Mouse (Mus musculus): ENCODE measurements around the gene C3ar1. TPM values are rescaled to one million over a fixed set of nuclear protein-coding genes. Genes with fewer than 3 reads are reported as not detected.

Gene C3ar1
- polyA plus RNA-seq, 1 experiment from 2014 or later, result 2.3 TPM

- no peaks in the 10 kb centered on the region for H3K4me1 ChIP-seq (ENCODE audit: control insufficient read depth, insufficient read depth, low read length)
- H3K27ac ChIP-seq (replicated peaks; ENCODE audit: low read depth, low read length), result no peak within 1 kb of the TSS
- peak within 1 kb of the TSS; percentile 69 for H3K9ac ChIP-seq (replicated peaks; ENCODE audit: low read length)
- peak; percentile 57 for DNase-seq (ENCODE audit: low spot score)
- peak; percentile 32 for ATAC-seq (replicated peaks; ENCODE audit: insufficient number of reproducible peaks, low FRiP score, low TSS enrichment, low read depth)
- WGBS, result under 1% methylated on average over 46 of the region's 46 CpGs
- H3K9me3 ChIP-seq (replicated peaks; ENCODE audit: control insufficient read depth, low read length), result no peaks in the 10 kb centered on the region
- H3K4me3 ChIP-seq (ENCODE audit: low read depth, low read length), result peak within 1 kb of the TSS; percentile 48
- H3K4me2 ChIP-seq (ENCODE audit: low read depth, low read length), result peak within 1 kb of the TSS; percentile 88
- 0 out of 2 replicates have a peak, but pooled peaks cover 2% of the 10 kb centered on the region for H3K27me3 ChIP-seq (ENCODE audit: control insufficient read depth, insufficient read depth, low read length)
- H3K36me3 ChIP-seq (replicated peaks; ENCODE audit: control insufficient read depth, insufficient read depth, low read depth, low read length), result no peaks in the 10 kb centered on the region
Measured at GRCm38 (mm10) chr6:122801301-122801800, 54.6 kb downstream of the C3ar1 start, which contains the start of gene Slc2a3. Gene Slc2a3 (minus strand): TSS chr6:122801640.

GRCm38 (mm10) chr6:122800640-122801300, 55.2 kb downstream of the C3ar1 start:
- DNase-seq (ENCODE audit: low spot score) (peak; percentile 11), ATAC-seq (replicated peaks; ENCODE audit: insufficient number of reproducible peaks, low FRiP score, low TSS enrichment, low read depth) (no peak)
- H3K4me3 ChIP-seq (ENCODE audit: low read depth, low read length), result peak overlapping the region; percentile 48
- H3K36me3 ChIP-seq (replicated peaks; ENCODE audit: control insufficient read depth, insufficient read depth, low read depth, low read length), result no peaks in the 10 kb centered on the region
- H3K4me2 ChIP-seq (ENCODE audit: low read depth, low read length), result peak overlapping the region; percentile 88
- 0 out of 2 replicates have a peak, but pooled peaks cover 2% of the 10 kb centered on the region for H3K27me3 ChIP-seq (ENCODE audit: control insufficient read depth, insufficient read depth, low read length)
- no peak overlapping the region for H3K27ac ChIP-seq (replicated peaks; ENCODE audit: low read depth, low read length)
- H3K9me3 ChIP-seq (replicated peaks; ENCODE audit: control insufficient read depth, low read length), result no peaks in the 10 kb centered on the region
- no peaks in the 10 kb centered on the region for H3K4me1 ChIP-seq (ENCODE audit: control insufficient read depth, insufficient read depth, low read length)
- peak overlapping the region; percentile 69; the same call in 1 of the 2 replicates for H3K9ac ChIP-seq (replicated peaks; ENCODE audit: low read length)
- 47% methylated on average over 10 of the region's 10 CpGs for WGBS

Small RNAs within 50 kb of the gene (microRNA-seq; reads per million reads assigned to microRNA genes)
- gene Mir7231 (ENCODE audit: borderline number of aligned reads), result not detected

Other genes with a start within 250 kb of the C3ar1 start
- gene Gdf3, start 246.1 kb downstream of the C3ar1 start, polyA plus RNA-seq (2014; fragmentation: Nextera tagmentation; extraction: Ambion mirVana), result not detected in 2 replicates
- gene Dppa3, start 229.8 kb downstream of the C3ar1 start, polyA plus RNA-seq (2014; fragmentation: Nextera tagmentation; extraction: Ambion mirVana), result not detected in 2 replicates
- gene Nanog, start 148.7 kb downstream of the C3ar1 start, polyA plus RNA-seq (2014; fragmentation: Nextera tagmentation; extraction: Ambion mirVana), result 0.13 and 0.14 TPM in 2 replicates
- 32.7 and 35.1 TPM in 2 replicates for gene Slc2a3, start 54.5 kb downstream of the C3ar1 start, polyA plus RNA-seq (2014; fragmentation: Nextera tagmentation; extraction: Ambion mirVana)
- 4.0 TPM in 2 replicates for gene Foxj2, start 36.2 kb downstream of the C3ar1 start, polyA plus RNA-seq (2014; fragmentation: Nextera tagmentation; extraction: Ambion mirVana)
- gene Necap1, start 18.3 kb upstream of the C3ar1 start, polyA plus RNA-seq (2014; fragmentation: Nextera tagmentation; extraction: Ambion mirVana), result 67.0 and 67.6 TPM in 2 replicates
- gene Clec4a1, start 65.7 kb upstream of the C3ar1 start, polyA plus RNA-seq (2014; fragmentation: Nextera tagmentation; extraction: Ambion mirVana), result 1.4 and 2.0 TPM in 2 replicates
- 0.59 and 0.67 TPM in 2 replicates for gene Clec4a3, start 96.4 kb upstream of the C3ar1 start, polyA plus RNA-seq (2014; fragmentation: Nextera tagmentation; extraction: Ambion mirVana)
- not detected in 2 replicates for gene Clec4a4, start 134.2 kb upstream of the C3ar1 start, polyA plus RNA-seq (2014; fragmentation: Nextera tagmentation; extraction: Ambion mirVana)
- not detected in 2 replicates for gene Clec4b1, start 193.8 kb upstream of the C3ar1 start, polyA plus RNA-seq (2014; fragmentation: Nextera tagmentation; extraction: Ambion mirVana)